Mouse (Mus musculus): Measurements from ENCODE around the gene Tollip. TPM values are rescaled to one million over a fixed set of nuclear protein-coding genes. Genes with fewer than 3 reads are reported as not detected.
A peak's percentile ranks its signal among the peaks of the same experiment; 100 is the strongest.

The Tollip gene
- total and polyA plus RNA-seq, 2 experiments from 2014 or later = 78.0 to 110 TPM

DNA sequence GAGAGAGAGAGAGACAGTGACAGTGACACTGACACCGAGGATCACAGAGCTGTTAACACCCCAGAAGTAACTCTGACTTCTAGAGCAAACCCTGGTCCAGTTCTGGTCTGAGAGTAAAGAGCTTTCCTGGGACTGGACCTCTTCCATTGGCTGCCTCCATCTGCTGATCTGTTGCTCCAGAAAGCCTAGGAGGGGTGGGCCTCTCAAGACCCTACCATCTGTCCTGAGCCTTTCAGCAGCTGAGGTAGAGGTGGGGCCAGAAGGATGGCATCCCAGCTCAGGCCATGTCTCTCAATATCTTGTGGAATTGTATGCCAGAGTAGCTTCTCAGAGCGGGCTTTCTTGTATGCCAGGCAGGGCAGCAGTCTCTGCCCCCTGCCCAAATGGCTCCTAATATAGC lies 39.9 kb upstream of the Tollip start:
- Histone ChIP-seq H3K4me3 (ENCODE audit: low read depth, low read length) (no peak overlapping the region), H3K27me3 (ENCODE audit: insufficient read depth, low read length) (no peaks in the 10 kb centered on the region), H3K27ac (ENCODE audit: low read depth, low read length) (no peak overlapping the region), H3K36me3 (ENCODE audit: insufficient read depth, low read length) (no peaks in the 10 kb centered on the region), H3K4me2 (ENCODE audit: low read depth, low read length, poor library complexity, severe bottlenecking) (no peak overlapping the region), H3K9me3 (ENCODE audit: low read length) (no peaks in the 10 kb centered on the region), H3K9ac (replicated peaks; ENCODE audit: low read length, poor library complexity, severe bottlenecking) (no peak overlapping the region), H3K4me1 (ENCODE audit: insufficient read depth, low read length) (peaks cover 41% of the 10 kb centered on the region; the same call in 1 of the 2 replicates)
- ATAC-seq (ENCODE audit: low FRiP score) (no peak), DNase-seq (ENCODE audit: low spot score) (no peak)
- WGBS = 85% methylated on average over 2 of the region's 2 CpGs
- no peak for TF ChIP-seq CTCF (IDR thresholded peaks at IDR 0.05)

DNA sequence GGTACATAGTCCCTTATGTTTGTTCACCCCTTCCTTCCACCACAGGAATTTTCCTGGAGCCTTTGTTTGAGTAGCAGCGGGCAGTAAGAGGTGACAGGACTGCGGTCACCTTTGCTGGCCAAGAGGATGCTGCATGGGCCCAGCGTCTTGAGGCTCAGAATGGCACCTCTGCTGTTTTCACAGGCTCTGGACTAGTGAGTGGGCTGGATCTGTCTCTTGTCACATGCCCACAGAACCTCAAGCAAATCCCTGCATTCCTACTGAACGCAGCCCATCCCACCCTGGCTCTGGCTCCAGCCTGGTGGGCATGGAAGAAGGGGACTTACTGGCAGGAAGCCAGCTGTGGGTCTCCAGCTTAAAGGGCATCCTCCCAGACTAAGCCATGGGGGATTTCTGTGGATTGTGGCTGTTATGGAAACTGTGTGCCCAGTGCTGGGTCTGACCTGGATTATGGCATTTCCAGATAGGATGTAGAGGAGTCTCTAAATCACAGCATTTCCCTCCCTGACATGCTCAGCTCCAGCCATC lies 39.3 kb upstream of the Tollip start:
- whole genome bisulfite sequencing = 71% methylated on average over 4 of the region's 4 CpGs
- H3K9me3 ChIP-seq (ENCODE audit: low read length) = no peaks in the 10 kb centered on the region
- no peak overlapping the region for H3K9ac ChIP-seq (replicated peaks; ENCODE audit: low read length, poor library complexity, severe bottlenecking)
- no peak overlapping the region for H3K4me2 ChIP-seq (ENCODE audit: low read depth, low read length, poor library complexity, severe bottlenecking)
- H3K27ac ChIP-seq (ENCODE audit: low read depth, low read length) = no peak overlapping the region
- H3K4me1 ChIP-seq (ENCODE audit: insufficient read depth, low read length) = peaks cover 45% of the 10 kb centered on the region; the same call in 1 of the 2 replicates
- no peak for ATAC-seq (ENCODE audit: low FRiP score)
- no peaks in the 10 kb centered on the region for H3K36me3 ChIP-seq (ENCODE audit: insufficient read depth, low read length)
- no peak overlapping the region for H3K4me3 ChIP-seq (ENCODE audit: low read depth, low read length)
- TF ChIP-seq CTCF (IDR thresholded peaks at IDR 0.05) = no peak
- H3K27me3 ChIP-seq (ENCODE audit: insufficient read depth, low read length) = no peaks in the 10 kb centered on the region
- no peak for DNase-seq (ENCODE audit: low spot score)

DNA sequence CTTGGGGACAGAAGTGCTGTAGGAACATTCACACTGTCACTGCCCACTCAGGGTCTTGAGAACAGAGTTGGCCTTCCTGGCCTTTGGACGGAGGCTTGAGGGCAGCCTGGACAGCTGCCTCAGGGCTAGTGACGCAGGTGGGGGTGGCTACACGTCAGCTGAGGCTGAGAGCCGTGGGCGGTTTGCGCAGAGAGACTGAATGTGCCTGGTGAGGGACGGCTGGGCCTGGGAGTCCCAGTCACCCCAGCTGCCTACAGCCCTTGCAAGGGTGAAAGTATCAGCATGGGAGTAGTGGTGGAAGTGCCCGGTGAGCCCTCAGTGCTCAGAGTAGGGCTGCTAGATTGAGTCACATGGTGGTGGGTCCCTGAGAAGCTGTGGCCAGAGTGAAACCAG lies 37.9 kb upstream of the Tollip start:
- H3K4me3 ChIP-seq (ENCODE audit: low read depth, low read length) = no peak overlapping the region
- H3K27ac ChIP-seq (ENCODE audit: low read depth, low read length) = 0 out of 2 replicates have a peak overlapping the region, but pooled peaks have one; percentile 3
- 79% methylated on average over 8 of the region's 8 CpGs for WGBS
- DNase-seq (ENCODE audit: low spot score) (no peak), ATAC-seq (ENCODE audit: low FRiP score) (no peak)
- H3K36me3 ChIP-seq (ENCODE audit: insufficient read depth, low read length) = no peaks in the 10 kb centered on the region
- no peaks in the 10 kb centered on the region for H3K27me3 ChIP-seq (ENCODE audit: insufficient read depth, low read length)
- TF ChIP-seq CTCF (IDR thresholded peaks at IDR 0.05) = no peak
- peaks cover 50% of the 10 kb centered on the region; the same call in 1 of the 2 replicates for H3K4me1 ChIP-seq (ENCODE audit: insufficient read depth, low read length)
- H3K4me2 ChIP-seq (ENCODE audit: low read depth, low read length, poor library complexity, severe bottlenecking) = no peak overlapping the region
- no peak overlapping the region for H3K9ac ChIP-seq (replicated peaks; ENCODE audit: low read length, poor library complexity, severe bottlenecking)
- no peaks in the 10 kb centered on the region for H3K9me3 ChIP-seq (ENCODE audit: low read length)

DNA sequence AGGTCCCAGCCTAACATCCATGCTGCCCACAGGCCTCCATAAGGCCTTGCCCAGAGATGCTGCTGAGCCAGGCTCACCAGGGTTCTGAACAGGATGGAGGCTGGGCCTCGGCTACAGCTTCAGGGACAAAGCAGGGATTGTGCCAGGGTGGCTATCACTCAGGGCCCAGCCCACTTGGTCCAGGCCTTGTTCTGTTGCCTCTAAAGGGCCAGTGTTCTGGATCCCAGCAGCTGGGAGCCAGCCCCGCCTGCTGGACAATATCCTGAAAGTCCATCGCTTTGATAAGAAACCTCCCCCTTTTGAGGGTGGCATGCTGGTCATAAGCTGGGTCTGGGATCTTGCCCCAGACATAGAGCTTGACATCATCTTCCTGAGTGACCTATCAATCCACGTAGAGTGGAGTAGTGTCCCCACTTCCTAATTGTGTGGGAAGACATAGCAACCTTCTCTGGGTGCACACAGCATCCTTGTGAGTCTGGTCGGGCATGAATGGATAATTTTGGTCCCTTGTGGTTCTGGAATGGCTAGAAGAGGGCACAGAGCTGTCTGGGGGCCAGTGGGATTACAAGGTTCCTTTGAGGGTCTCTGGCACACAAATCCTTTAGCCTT lies 37.4 kb upstream of the Tollip start:
- H3K4me1 ChIP-seq (ENCODE audit: insufficient read depth, low read length) = peaks cover 51% of the 10 kb centered on the region; the same call in 1 of the 2 replicates
- ATAC-seq (ENCODE audit: low FRiP score) = no peak
- no peak for DNase-seq (ENCODE audit: low spot score)
- no peak overlapping the region for H3K4me3 ChIP-seq (ENCODE audit: low read depth, low read length)
- no peak overlapping the region for H3K9ac ChIP-seq (replicated peaks; ENCODE audit: low read length, poor library complexity, severe bottlenecking)
- no peaks in the 10 kb centered on the region for H3K36me3 ChIP-seq (ENCODE audit: insufficient read depth, low read length)
- no peaks in the 10 kb centered on the region for H3K27me3 ChIP-seq (ENCODE audit: insufficient read depth, low read length)
- TF ChIP-seq CTCF (IDR thresholded peaks at IDR 0.05) = 0 out of 2 replicates have a peak, but pooled peaks have one; percentile 12
- no peak overlapping the region for H3K4me2 ChIP-seq (ENCODE audit: low read depth, low read length, poor library complexity, severe bottlenecking)
- H3K27ac ChIP-seq (ENCODE audit: low read depth, low read length) = 0 out of 2 replicates have a peak overlapping the region, but pooled peaks have one; percentile 3
- no peaks in the 10 kb centered on the region for H3K9me3 ChIP-seq (ENCODE audit: low read length)
- 53% methylated on average over 5 of the region's 5 CpGs for WGBS

DNA sequence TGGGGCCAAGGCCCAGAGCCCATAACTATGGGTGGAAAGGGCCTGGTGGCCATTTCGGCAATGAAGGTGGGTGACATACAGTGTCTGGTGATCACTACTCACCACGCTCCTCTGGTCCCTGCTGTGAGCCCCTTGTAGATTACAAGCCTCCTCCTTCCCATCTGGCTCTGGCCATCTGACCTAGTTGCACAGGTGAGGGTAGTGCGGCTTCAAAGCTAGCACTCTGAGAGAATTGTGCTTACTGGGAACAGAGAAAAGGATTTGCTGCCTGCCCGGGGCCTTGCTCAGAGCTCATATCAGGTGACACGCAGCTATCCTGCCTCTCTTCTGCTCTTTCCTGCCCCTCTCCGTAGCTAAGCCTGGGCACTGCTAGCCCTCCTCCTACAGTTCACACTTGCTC lies 35.3 kb upstream of the Tollip start:
- H3K4me2 ChIP-seq (ENCODE audit: low read depth, low read length, poor library complexity, severe bottlenecking) = no peak overlapping the region

DNA sequence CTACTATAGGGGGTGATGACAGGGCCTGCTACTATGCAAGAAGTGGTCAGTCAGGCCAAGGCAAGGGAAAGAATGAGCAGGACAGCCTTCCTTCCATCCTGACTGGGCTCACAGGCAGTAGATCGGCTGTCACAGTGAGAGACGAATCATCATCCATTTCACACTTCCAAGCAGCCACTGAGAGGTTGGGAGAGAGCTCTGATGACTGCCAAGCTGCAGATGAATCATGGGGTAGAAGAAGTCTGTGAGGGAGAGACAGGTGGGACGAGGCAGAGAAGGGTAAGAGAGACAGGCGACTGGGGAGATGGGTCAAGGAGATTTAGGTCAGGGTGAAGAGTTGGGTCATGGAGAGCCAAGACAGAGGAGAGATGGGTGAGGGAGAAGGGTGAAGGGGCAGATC lies 34.6 kb upstream of the Tollip start:
- ATAC-seq (ENCODE audit: low FRiP score) (no peak), DNase-seq (ENCODE audit: low spot score) (no peak)
- H3K27me3 ChIP-seq (ENCODE audit: insufficient read depth, low read length) = no peaks in the 10 kb centered on the region
- H3K9me3 ChIP-seq (ENCODE audit: low read length) = no peaks in the 10 kb centered on the region
- H3K4me3 ChIP-seq (ENCODE audit: low read depth, low read length) = no peak overlapping the region
- H3K4me1 ChIP-seq (ENCODE audit: insufficient read depth, low read length) = peaks cover 56% of the 10 kb centered on the region; the same call in 1 of the 2 replicates
- no peaks in the 10 kb centered on the region for H3K36me3 ChIP-seq (ENCODE audit: insufficient read depth, low read length)
- H3K27ac ChIP-seq (ENCODE audit: low read depth, low read length) = no peak overlapping the region
- TF ChIP-seq CTCF (IDR thresholded peaks at IDR 0.05) = no peak
- H3K4me2 ChIP-seq (ENCODE audit: low read depth, low read length, poor library complexity, severe bottlenecking) = no peak overlapping the region
- WGBS = 78% methylated on average over 4 of the region's 4 CpGs
- no peak overlapping the region for H3K9ac ChIP-seq (replicated peaks; ENCODE audit: low read length, poor library complexity, severe bottlenecking)

More for the DNA sequence above, 35.3 kb upstream of the Tollip start:
- H3K36me3 ChIP-seq (ENCODE audit: insufficient read depth, low read length) = no peaks in the 10 kb centered on the region
- no peaks in the 10 kb centered on the region for H3K27me3 ChIP-seq (ENCODE audit: insufficient read depth, low read length)
- no peak for DNase-seq (ENCODE audit: low spot score)
- no peak overlapping the region for H3K27ac ChIP-seq (ENCODE audit: low read depth, low read length)
- H3K9me3 ChIP-seq (ENCODE audit: low read length) = no peaks in the 10 kb centered on the region
- 67% methylated on average over 6 of the region's 6 CpGs for WGBS
- no peak overlapping the region for H3K4me3 ChIP-seq (ENCODE audit: low read depth, low read length)
- peaks cover 50% of the 10 kb centered on the region; the same call in 1 of the 2 replicates for H3K4me1 ChIP-seq (ENCODE audit: insufficient read depth, low read length)
- no peak overlapping the region for H3K9ac ChIP-seq (replicated peaks; ENCODE audit: low read length, poor library complexity, severe bottlenecking)
- no peak for ATAC-seq (ENCODE audit: low FRiP score)
- no peak for TF ChIP-seq CTCF (IDR thresholded peaks at IDR 0.05)
